Mouse (Mus musculus): ENCODE measurements around the gene Raet1e.

DNA sequence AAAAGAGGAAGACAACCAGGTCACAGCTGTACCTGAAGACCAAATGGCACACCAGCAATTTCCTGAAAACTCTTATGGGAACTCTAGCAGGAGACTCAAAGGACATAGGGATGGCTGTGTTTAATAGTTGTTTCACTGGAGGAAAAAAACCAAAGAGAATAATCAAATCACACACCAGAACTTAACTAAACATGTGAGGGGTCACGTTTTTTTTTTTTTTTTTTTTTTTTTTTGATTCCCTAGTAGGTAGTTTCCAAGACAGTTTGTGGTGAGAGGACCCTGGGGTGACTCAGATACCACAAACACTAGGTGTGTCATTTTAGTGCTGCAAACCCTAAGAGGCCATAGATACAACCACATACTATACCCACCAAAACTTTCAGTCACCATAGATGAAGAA is 137.3 kb downstream of the Raet1e start:
- no peak for TF ChIP-seq GATA1 (IDR thresholded peaks at IDR 0.05; ENCODE audit: borderline replicate concordance, low read length)
- TF ChIP-seq CTCF (IDR thresholded peaks at IDR 0.05; ENCODE audit: low read depth, low read length): no peak
- TF ChIP-seq GATA2 (IDR thresholded peaks at IDR 0.05; ENCODE audit: borderline replicate concordance, low read depth, low read length): no peak
